Mouse (Mus musculus) heart, adult 2 months (tissue): ENCODE data around the gene Myo10. TPM values are rescaled to one million over a fixed set of nuclear protein-coding genes. Genes with fewer than 3 reads are reported as not detected.

ENCODE experiments used
- DNase-seq, 2 experiments: peaks; one replicate each; pipeline ENCODE4 v3.0.0; 2021
- H3K27ac ChIP-seq: fragments of 200-600 bp; 2 replicates; pipeline ENCODE4 v1.8.1; 2022
- H3K27me3 ChIP-seq: fragments of 200-500 bp; 2 replicates; pipeline ENCODE4 v1.6.1; 2012; ENCODE audit warnings: mild to moderate bottlenecking, low read length, inconsistent platforms, mixed read lengths; ENCODE audit not compliant: control insufficient read depth, insufficient read depth
- H3K36me3 ChIP-seq: fragments of 200-500 bp; 2 replicates; pipeline ENCODE4 v1.6.1; 2012; ENCODE audit warnings: low read length, inconsistent platforms; ENCODE audit not compliant: control insufficient read depth, insufficient read depth
- H3K4me1 ChIP-seq: fragments of 200-500 bp; 2 replicates; pipeline ENCODE4 v1.6.1; 2011; ENCODE audit warnings: low read length; ENCODE audit not compliant: control insufficient read depth, insufficient read depth
- H3K4me3 ChIP-seq: fragments of 200-600 bp; 2 replicates; pipeline ENCODE4 v1.8.1; 2022
- H3K79me2 ChIP-seq: fragments of 200-500 bp; replicated peaks from 2 replicates; pipeline ENCODE4 v1.6.1; 2012; ENCODE audit warnings: mild to moderate bottlenecking, inconsistent platforms, low read length, moderate library complexity, mixed read lengths; ENCODE audit not compliant: control insufficient read depth, insufficient read depth
- H3K9ac ChIP-seq: fragments of 200-500 bp; 2 replicates; pipeline ENCODE4 v1.6.1; 2012; ENCODE audit warnings: low read depth, mild to moderate bottlenecking, control low read depth, inconsistent platforms, low read length, mixed read lengths
- CTCF ChIP-seq: fragments of 200-600 bp; IDR thresholded peaks from 2 replicates; pipeline ENCODE4 v1.8.1; 2022; ENCODE audit warnings: antibody characterized with exemption, mild to moderate bottlenecking, moderate library complexity
- EP300 ChIP-seq: fragments of 200-500 bp; IDR thresholded peaks from 2 replicates; pipeline ENCODE4 v1.6.1; 2011; ENCODE audit warnings: low read depth, low read length, control low read depth; ENCODE audit not compliant: insufficient read depth
- POLR2A ChIP-seq: fragments of 200-500 bp; IDR thresholded peaks from 2 replicates; pipeline ENCODE4 v1.6.1; 2011; ENCODE audit warnings: mild to moderate bottlenecking, low read depth, low read length, control low read depth; ENCODE audit not compliant: insufficient read depth
- WGBS: fragments of 180-500 bp; shearing (Covaris S2); methylation state at CpG from one replicate; pipeline ENCODE4 v1.1.7; 2018; 5-methylcytosine and 5-hydroxymethylcytosine counted together
- intact Hi-C: fragments of 180-260 bp; cut with DNase I; formaldehyde crosslinking; loops from one replicate; pipeline ENCODE4 v1.15.1; 2025
- polyA plus RNA-seq: library from polyadenylated mRNA; depleted of rRNA; stranded (reverse); fragments of >200 nt; gene quantifications from 2 replicates; pipeline ENCODE4 v1.2.3, GENCODE M21; 2012
- total RNA-seq, 2 experiments: library from RNA; stranded (reverse); gene quantifications; 2 replicates each; pipeline ENCODE4 v1.2.3; 2021

The Myo10 gene
- total and polyA plus RNA-seq, 3 experiments: 26.6 to 67.9 (median 63.7) TPM

DNA sequence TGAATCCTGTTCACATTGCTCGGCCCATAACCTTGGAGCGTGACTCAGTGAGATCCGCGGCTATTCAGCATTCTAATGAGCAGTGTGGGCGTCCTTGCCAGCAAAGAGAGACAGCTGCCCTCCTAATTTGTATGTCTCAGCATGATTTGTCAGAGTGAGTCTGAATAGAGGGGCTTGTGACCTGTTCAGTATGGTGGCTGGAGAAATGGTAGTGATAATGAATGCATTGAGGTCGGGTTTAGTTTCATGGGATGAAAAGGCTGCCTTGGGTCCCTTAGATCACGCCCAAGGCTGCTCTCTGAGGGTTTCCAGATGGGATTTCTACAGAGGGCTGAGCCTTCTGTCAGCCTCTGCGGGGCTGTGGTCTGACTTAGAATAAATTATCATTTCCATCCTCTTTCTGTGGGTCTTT is 139.5 kb downstream of the Myo10 start:
- no peaks in the 10 kb centered on the region for H3K27me3 ChIP-seq
- no peak overlapping the region for H3K27ac ChIP-seq
- no peak for DNase-seq
- no peaks in the 10 kb centered on the region for H3K79me2 ChIP-seq
- peaks cover 4% of the 10 kb centered on the region for H3K4me1 ChIP-seq
- intact Hi-C loops: no loop called here
- H3K36me3 ChIP-seq: no peaks in the 10 kb centered on the region; the same call in 1 of the 2 replicates
- H3K4me3 ChIP-seq: no peak overlapping the region
- H3K9ac ChIP-seq: no peak overlapping the region
- TF ChIP-seq EP300: no peak
- no peak for TF ChIP-seq CTCF
- TF ChIP-seq POLR2A: no peak
- 73% methylated on average over 8 of the region's 8 CpGs for WGBS

DNA sequence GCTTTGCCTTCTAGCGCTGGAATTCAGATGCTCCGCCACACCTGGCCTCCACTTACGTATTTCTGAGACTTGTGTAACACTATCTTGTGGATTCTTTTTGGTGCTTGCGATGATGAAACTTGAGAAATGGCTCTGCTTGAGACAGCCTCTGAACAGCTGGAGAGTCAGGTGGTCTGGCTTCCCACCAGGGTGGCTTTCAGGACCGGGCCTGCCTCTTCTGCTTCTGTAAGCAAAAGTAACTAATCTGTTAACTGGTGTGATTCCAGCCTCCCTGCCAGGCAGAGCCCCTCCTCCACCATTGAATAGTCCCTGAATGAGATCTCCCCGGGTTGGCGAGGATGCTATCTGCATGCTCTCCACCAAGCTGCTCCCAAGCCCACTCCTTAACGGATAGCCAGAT is 140.0 kb downstream of the Myo10 start:
- peaks cover 6% of the 10 kb centered on the region for H3K4me1 ChIP-seq
- no peak overlapping the region for H3K4me3 ChIP-seq
- no peak overlapping the region for H3K27ac ChIP-seq
- no peaks in the 10 kb centered on the region for H3K27me3 ChIP-seq
- no peak overlapping the region for H3K9ac ChIP-seq
- no peaks in the 10 kb centered on the region for H3K79me2 ChIP-seq
- H3K36me3 ChIP-seq: peaks cover 4% of the 10 kb centered on the region
- intact Hi-C loops: no loop called here
- TF ChIP-seq CTCF: no peak
- TF ChIP-seq POLR2A: no peak
- no peak for TF ChIP-seq EP300
- 70% methylated on average over 8 of the region's 8 CpGs for WGBS
- no peak for DNase-seq

DNA sequence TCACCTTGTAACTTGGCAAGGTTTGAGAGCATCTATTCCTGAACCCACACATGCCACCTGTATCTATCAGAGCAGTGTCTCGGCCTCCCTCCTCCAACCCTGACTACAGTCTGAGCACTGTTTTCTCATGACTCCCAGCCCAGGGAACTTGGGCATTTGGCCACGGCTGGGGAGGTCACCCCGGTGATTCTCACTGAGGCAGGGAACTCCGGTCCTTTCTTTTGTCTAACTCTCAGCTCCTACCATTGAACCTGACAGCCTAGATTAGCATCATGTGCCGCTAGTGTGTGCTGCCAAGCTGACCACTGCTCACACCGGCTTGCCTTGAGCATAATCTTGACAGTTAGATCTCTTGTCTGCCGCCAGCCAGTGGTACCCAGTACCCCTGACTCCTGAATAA is 140.8 kb downstream of the Myo10 start:
- Histone ChIP-seq H3K4me1 (peaks cover 9% of the 10 kb centered on the region), H3K9ac (no peak overlapping the region), H3K36me3 (peaks cover 12% of the 10 kb centered on the region), H3K4me3 (no peak overlapping the region), H3K27me3 (no peaks in the 10 kb centered on the region), H3K79me2 (no peaks in the 10 kb centered on the region), H3K27ac (no peak overlapping the region)
- DNase-seq: no peak
- WGBS: 78% methylated on average over 7 of the region's 7 CpGs
- TF ChIP-seq CTCF (no peak), EP300 (no peak), POLR2A (no peak)
- intact Hi-C loops: no loop called here

DNA sequence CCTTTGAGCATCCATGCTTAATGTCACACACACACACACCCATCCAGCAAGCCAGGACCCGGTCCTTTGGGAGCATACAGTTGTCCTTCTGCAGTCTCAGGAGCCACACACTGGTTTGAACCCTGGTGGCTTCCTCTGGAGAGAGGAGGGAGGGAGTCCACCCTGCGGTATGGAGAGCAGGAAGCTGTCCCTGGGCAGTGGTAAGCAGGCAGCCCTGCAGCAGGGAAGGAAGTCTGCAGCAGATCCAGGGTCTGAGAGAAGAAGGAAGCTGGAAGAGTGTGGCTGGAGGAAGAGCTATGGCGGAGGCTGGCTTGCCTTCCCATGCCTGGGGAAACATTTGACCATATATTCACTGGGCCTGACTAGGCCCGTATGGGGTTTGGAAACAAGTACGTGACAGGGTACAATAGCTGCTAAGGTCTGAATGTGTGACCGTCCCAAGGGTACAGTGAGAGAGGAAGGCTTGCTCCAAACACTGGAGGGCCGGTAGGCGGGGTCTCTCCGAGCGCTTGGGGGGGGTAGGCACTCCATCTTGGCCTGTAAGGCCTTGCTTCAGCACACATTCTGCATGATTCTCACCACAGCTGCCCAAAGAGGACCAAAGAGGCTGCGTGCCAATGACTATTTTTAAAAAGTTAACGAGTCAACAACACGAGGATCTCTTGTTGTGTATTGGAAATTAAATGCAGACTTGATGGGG is 142.5 kb downstream of the Myo10 start:
- TF ChIP-seq POLR2A (no peak), EP300 (no peak), CTCF (no peak)
- H3K4me3 ChIP-seq: no peak overlapping the region
- H3K79me2 ChIP-seq: no peaks in the 10 kb centered on the region
- H3K9ac ChIP-seq: no peak overlapping the region
- WGBS: 43% methylated on average over 13 of the region's 13 CpGs
- intact Hi-C loops: no loop called here
- H3K4me1 ChIP-seq: peaks cover 11% of the 10 kb centered on the region
- peak overlapping the region; percentile 41; the same call in 1 of the 2 replicates for H3K27ac ChIP-seq
- peak in 1 of 2 experiments; percentile 11 for DNase-seq
- no peaks in the 10 kb centered on the region for H3K27me3 ChIP-seq
- H3K36me3 ChIP-seq: peaks cover 13% of the 10 kb centered on the region

DNA sequence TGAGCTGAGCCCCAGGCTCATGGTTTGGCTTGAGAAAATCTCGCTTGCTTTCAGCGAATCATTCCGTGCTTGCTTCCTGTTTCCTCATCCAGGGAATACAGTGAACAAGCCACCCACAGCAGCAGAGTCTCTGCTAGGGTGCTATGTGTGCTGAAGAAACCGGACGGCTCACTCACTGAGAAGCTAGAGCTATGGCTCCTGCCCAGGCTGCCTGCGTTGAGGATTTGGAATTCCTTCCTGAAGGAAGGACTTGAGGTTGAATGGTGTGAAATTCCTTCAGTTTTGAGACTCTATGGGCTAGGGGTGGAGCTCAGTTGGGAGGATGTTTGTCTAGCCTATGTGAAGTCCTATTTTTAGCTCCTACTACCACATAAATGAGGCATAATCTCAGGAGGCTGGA is 145.5 kb downstream of the Myo10 start:
- peaks cover 13% of the 10 kb centered on the region for H3K36me3 ChIP-seq
- no peaks in the 10 kb centered on the region for H3K27me3 ChIP-seq
- TF ChIP-seq EP300 (no peak), POLR2A (no peak)
- no peaks in the 10 kb centered on the region for H3K79me2 ChIP-seq
- intact Hi-C loops: no loop called here
- H3K4me3 ChIP-seq: no peak overlapping the region
- H3K4me1 ChIP-seq: peaks cover 11% of the 10 kb centered on the region
- DNase-seq: peak in 1 of 2 experiments; percentile 15
- 18% methylated on average over 6 of the region's 6 CpGs for WGBS
- no peak overlapping the region for H3K9ac ChIP-seq
- peak overlapping the region; percentile 40 for H3K27ac ChIP-seq

DNA sequence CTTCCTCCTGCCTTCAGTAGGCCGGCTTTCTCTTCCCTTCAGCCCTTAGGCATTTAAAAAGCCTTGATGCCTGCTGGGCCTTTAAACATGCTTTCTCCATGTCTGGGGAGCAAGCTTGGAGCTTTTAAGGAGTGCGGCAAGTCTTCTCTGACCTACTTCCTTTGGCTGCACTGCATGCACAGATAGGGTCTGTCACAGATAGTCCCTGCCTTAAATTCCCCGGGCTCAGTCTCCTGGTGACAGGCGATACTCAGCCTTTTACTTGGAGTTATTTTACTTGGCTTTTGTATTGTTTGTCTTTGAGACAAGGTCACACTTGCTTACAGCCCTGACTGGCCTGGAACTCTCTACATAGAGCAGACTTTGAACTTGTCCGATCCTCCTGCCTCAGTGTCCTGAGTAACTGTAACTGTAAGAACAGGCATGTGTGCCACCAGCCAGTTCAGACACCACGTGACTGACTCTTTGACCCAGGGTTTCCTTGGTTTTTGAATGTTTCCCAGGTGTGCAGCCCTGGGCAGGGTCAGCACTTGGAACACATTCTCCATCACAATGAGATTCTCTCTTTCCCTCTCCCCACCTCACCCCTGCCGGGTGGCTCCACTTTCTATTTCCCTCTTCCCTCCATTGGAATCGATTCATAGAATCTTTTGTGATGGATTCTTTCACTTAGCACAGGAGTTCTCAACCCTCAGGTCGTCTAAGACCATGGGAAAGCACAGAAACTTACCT is 147.4 kb downstream of the Myo10 start:
- no peak overlapping the region for H3K9ac ChIP-seq
- peak in 1 of 2 experiments; percentile 39 for DNase-seq
- intact Hi-C loops: no loop called here
- no peaks in the 10 kb centered on the region for H3K79me2 ChIP-seq
- peaks cover 11% of the 10 kb centered on the region for H3K4me1 ChIP-seq
- H3K27ac ChIP-seq: no peak overlapping the region
- 60% methylated on average over 9 of the region's 9 CpGs for WGBS
- no peak overlapping the region for H3K4me3 ChIP-seq
- H3K36me3 ChIP-seq: peaks cover 17% of the 10 kb centered on the region
- no peak for TF ChIP-seq POLR2A
- no peaks in the 10 kb centered on the region for H3K27me3 ChIP-seq
